Mouse (Mus musculus): ENCODE measurements around the gene Minos1.
A peak's percentile ranks its signal among the peaks of the same experiment; 100 is the strongest.

The Minos1 gene

DNA sequence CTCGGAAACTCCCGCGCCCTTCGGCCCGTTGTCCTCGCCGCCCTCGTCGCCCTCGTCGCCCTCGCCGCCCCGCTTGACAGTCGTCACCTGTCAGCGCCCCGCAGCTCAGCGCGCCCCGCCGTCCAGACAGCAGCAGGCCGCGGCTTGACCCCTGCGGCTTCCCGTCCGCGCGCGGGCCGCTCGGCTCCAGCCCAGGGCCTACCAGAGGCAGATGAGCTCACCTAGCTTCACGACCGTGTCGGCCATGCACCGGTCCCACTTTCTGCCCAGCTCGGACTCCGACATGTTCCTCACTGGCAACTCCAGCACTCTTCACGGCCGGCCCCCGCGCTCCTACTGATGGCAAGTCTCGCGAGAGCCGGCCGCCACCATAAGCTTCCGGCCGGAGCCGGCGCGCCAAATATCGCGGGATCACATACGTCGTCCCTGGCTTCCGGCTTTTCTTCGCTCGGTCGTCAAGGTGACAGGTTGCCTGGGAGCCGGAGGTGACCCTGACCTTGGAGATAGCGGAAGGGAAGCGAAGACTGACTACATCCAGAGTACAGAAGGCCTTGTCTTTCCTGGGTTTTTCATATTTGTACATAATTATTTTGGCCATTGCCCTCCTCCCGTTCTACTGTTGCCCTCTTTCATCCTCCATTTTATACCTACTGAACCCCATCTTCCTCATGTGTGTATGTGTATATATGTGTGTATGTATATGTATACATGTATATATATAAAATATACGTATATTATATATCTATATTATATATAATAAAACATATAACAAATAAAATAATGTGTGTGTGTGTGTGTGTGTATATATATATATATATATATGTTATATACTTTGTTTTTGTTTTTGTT, at the start of gene Minos1:
Gene Minos1, minus strand, starts transcription at position 413 of the 849 bp plus-strand sequence.
- peak; percentile 97 for DNase-seq (ENCODE audit: low read depth)

GRCm38 (mm10) chr4:139179731-139180625, 49.1 kb upstream of the Minos1 start:
- DNase-seq (ENCODE audit: low read depth), result no peak

- DNase-seq (ENCODE audit: low read depth), result no peak
Measured at GRCm38 (mm10) chr4:139179218-139179617, 48.3 kb upstream of the Minos1 start.

DNA sequence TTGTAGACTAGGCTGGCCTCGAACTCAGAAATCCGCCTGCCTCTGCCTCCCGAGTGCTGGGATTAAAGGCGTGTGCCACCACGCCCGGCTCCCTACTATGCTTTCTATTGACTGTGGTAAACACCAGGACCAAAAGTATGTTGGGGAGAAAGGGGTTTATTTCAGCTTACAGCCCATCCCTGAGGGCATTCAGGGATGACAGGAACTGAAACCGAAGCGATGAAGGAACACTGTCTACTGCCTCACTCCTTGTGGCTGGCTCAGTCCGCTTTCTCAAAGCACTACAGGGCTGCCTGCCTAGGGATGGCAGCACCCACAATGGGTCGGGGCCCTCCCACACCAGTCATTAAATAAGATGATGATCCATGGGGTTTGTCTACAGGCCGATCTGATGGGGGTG, 47.5 kb upstream of the Minos1 start:
- no peak for DNase-seq (ENCODE audit: low read depth)

DNA sequence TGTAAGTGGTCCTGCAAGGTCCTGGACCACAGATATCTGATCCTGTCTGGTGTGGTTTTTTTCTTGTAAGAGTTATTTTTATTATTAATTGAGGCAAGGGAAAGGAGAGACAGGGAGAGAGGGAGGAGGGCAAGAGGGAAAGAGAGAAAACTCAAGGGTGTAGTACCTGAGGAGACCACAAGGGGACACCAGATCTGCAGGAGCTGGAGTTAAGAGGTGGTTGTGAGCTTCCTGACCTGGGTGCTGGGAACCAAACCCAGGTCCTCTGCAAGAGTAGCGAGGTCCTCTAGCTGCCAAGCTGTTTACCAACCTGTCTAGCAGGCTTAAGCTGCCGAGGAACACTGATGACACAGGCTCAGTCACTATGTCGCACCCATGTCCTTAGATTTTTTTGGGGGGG, 47.0 kb upstream of the Minos1 start:
- DNase-seq (ENCODE audit: low read depth), result no peak

DNA sequence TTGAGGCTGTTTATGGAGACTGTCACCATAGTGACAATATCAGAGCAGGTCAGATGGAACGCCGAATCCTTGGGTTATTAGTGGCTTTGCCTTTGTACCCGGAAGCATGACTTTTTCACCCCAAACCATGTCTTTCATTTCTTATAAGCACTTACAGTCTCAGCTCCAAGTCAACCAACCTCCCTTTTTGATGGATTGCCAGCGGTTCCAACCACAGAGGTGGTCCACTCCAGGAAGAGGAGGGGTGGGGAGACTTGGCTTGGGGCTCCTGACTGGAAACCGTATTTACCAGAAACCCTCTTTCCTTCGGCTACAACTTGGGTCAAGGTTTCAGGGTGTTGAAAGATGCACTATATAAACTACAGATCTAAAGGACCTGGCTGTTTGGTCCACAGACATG, 45.1 kb upstream of the Minos1 start:
- DNase-seq (ENCODE audit: low read depth), result no peak

- no peak for DNase-seq (ENCODE audit: low read depth)
Measured at GRCm38 (mm10) chr4:139175061-139175971, 44.4 kb upstream of the Minos1 start.

GRCm38 (mm10) chr4:139169748-139170279, 38.9 kb upstream of the Minos1 start:
- no peak for DNase-seq (ENCODE audit: low read depth)

DNA sequence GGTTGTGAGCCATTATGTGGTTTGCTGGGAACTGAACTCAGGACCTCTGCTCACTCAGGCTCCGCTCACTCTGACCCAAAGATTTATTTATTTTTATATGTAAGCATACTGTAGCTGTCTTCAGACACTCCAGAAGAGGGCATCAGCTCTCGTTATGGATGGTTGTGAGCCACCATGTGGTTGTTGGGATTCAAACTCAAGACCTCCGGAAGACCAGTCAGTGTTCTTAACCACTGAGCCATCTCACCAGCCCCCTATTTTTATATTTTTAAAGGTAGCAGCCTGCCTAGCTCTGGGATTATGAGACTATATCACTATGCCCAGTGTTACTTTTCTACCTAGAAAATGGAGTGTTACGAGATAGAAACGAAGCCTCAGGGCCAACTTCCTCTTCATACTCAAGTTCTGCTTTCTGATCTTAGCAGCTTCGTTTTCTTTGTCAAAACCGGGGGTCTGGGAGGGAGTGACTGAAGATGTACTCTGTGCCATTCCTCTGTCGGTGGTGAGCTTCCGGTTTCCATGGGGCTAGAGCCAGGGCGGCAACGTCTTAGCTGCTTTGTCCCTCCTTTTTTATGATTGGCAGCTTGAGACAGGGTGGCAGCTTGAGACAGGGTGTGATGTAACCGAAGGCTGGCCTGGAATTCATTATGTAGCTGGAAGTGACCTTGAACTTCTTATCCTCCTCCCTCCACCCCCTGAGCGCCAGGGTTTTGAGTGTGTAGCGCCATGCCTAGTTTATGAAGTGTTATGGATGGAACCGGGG, 38.3 kb upstream of the Minos1 start:
- DNase-seq (ENCODE audit: low read depth), result peak; percentile 60

GRCm38 (mm10) chr4:139167107-139167506, 36.2 kb upstream of the Minos1 start:
- no peak for DNase-seq (ENCODE audit: low read depth)

DNA sequence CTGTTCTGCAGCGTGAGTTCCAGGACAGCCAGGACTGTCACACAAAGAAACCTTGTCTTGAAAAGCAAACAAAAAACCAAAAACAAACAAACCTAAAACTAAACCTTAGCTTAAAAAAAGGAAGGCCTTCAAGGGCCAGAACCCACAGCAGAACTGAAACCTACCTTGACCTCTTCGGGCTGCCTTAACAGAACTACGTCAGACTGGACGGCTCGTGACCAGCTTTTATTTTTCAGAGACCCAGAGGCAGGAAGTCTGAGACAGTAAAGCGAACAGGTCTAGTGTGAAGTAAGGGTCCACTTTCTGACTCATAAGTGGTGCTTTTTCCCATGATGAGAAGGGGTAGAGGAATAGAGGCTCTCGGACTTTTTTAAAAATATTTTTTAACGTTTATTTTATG, 35.3 kb upstream of the Minos1 start:
- no peak for DNase-seq (ENCODE audit: low read depth)

GRCm38 (mm10) chr4:139165259-139165658, 34.3 kb upstream of the Minos1 start:
- no peak for DNase-seq (ENCODE audit: low read depth)

DNA sequence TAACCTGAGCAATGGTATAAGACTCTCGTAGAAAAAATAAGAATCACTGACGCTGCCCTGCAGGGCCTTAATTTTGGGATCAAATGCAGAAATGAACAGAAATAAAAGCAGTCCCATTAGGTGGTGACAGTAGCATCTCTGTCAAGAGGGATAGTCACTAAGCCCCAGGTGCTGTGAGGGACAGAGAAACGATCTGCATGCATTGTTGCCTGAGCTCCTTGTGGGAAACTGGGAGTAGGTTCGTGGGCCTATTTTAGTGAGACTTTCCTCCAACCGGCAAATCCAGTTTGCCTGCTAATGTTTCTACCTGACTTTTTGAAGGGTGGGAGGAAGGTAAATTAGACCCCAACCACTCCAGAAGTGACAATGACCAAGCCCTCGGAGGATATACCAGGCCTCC, 33.2 kb upstream of the Minos1 start:
- no peak for DNase-seq (ENCODE audit: low read depth)

GRCm38 (mm10) chr4:139161076-139161475, 30.2 kb upstream of the Minos1 start:
- DNase-seq (ENCODE audit: low read depth), result no peak

GRCm38 (mm10) chr4:139158350-139158749, 27.4 kb upstream of the Minos1 start:
- no peak for DNase-seq (ENCODE audit: low read depth)

DNA sequence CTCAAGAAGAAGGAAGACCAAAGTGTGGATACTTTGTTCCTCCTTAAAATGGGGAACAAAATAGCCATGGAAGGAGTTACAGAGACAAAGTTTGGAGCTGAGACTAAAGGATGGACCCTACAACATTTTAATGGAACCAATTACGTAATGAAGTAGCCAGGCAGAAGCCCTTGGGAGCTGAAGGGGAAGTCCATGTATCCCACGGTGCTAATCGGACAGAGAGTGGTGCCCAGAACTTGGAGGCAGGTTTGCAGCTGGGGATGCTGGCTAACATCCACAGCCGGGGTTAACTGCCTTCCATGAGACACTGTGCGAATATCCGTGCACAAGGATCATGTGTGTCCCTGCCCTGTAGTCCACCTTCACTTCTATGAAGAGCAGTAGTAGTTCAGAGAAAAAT, 25.6 kb upstream of the Minos1 start:
- DNase-seq (ENCODE audit: low read depth), result no peak

DNA sequence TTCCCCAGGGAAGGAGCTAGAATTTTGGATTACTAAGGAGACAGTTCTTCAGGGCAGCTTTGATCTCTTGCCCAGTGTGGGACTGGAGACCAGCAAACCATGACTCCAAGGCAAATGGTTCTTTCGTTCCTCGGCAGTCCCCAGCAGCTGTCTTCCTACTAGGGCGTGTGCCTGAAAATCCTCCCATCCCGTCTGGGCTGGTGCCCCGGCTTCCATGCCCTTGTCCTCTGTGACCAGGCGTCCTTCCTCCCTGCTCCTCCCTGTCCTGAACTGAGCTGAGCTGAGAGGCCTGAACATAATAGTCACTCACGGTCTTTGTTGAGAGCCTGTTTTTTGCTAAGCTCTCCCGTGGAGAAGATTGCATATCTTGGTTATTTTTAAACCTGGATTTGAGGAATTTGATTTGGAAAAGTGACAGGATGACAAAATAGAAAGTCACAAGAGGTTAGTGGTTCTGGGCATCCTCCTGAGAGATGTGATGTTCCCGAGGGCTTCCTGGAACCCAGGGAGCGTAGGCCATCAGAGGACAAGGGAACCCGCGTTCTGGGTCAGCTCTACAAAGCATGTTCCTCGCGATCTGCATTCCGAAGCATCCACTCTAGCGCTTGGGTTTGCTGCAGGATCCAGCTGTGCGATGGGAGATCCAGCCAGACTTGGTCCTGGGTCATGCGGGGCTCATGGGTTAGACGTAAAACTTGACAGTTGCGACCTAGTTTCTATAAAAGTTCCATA, 23.8 kb upstream of the Minos1 start:
- DNase-seq (ENCODE audit: low read depth), result no peak

- no peak for DNase-seq (ENCODE audit: low read depth)
Measured at GRCm38 (mm10) chr4:139151370-139151769, 20.5 kb upstream of the Minos1 start.

GRCm38 (mm10) chr4:139146760-139147159, 15.8 kb upstream of the Minos1 start:
- DNase-seq (ENCODE audit: low read depth), result no peak

- no peak for DNase-seq (ENCODE audit: low read depth)
Measured at GRCm38 (mm10) chr4:139145156-139145555, 14.2 kb upstream of the Minos1 start.

Measured in c-Kit-positive CD71-negative TER-119-negative erythroid progenitor cells, embryonic 14.5 days (primary cell).